Mouse (Mus musculus): ENCODE measurements around the gene Ppp2r5d. TPM values are rescaled to one million over a fixed set of nuclear protein-coding genes. Genes with fewer than 3 reads are reported as not detected.

The Ppp2r5d gene
- total RNA-seq (2022): 10 to 100 TPM; 78.6 to 86.9 (median 81.8) TPM

- DNase-seq (ENCODE audit: low spot score in 2 of 2): peak; percentile 96 to 98
Observed at GRCm38 (mm10) chr17:46704887-46705835, at the start of gene Ppp2r5d. TSS of gene Ppp2r5d (minus strand) at chr17:46705111.

- DNase-seq (ENCODE audit: low spot score in 2 of 2): peak; percentile 98
Observed at GRCm38 (mm10) chr17:46751794-46752556, 47.1 kb upstream of the Ppp2r5d start, which contains the start of gene Cnpy3. TSS of gene Cnpy3 (minus strand) at chr17:46752214.

- peak; percentile 55 to 56 for DNase-seq (ENCODE audit: low spot score in 2 of 2)
Observed at GRCm38 (mm10) chr17:46751056-46751793, 46.3 kb upstream of the Ppp2r5d start.

GRCm38 (mm10) chr17:46750580-46750979, 45.7 kb upstream of the Ppp2r5d start:
- no peak for DNase-seq (ENCODE audit: low spot score in 2 of 2)

- DNase-seq (ENCODE audit: low spot score in 2 of 2): no peak
Observed at GRCm38 (mm10) chr17:46749282-46749681, 44.4 kb upstream of the Ppp2r5d start.

DNA sequence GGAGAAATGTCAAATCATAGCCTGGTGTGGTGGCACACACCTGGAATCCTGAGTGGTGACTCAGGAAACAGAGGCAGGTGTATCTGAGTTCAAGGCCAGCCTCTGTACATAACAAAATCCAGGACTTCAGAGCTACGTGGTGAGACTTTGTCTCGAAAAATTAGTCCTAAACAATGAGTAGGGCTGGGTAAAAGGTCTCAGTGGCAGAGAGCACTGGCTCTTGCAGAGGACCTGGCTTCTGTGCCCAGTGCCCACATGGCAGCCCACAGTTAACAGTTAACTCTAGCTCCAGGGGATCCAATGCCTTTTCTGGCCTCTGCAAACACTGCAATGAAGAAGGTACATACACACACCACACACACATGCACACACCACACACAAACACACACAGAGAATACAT, 42.9 kb upstream of the Ppp2r5d start:
- DNase-seq (ENCODE audit: low spot score in 2 of 2): no peak

DNA sequence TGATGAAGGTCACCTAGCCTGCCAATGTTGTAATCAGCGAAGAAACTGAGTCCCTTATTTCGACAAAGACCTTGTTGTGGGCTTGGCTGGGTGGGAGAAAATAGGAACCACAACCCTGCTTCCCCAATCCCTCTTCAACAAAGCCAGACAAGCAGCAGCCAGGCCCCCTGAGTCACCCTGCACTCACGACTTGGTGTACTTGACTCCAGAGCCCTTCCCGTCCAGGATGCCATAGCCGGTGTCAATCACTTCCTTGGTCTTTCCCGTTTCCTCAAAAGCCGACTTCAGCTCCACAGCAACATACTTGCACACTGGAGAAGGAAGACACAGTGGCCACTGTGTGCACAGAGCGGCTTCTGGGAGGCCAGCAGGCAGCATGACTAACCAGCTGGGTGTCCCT, 42.3 kb upstream of the Ppp2r5d start:
- DNase-seq (ENCODE audit: low spot score in 2 of 2): no peak

GRCm38 (mm10) chr17:46745506-46745905, 40.6 kb upstream of the Ppp2r5d start:
- DNase-seq (ENCODE audit: low spot score in 2 of 2): no peak

DNA sequence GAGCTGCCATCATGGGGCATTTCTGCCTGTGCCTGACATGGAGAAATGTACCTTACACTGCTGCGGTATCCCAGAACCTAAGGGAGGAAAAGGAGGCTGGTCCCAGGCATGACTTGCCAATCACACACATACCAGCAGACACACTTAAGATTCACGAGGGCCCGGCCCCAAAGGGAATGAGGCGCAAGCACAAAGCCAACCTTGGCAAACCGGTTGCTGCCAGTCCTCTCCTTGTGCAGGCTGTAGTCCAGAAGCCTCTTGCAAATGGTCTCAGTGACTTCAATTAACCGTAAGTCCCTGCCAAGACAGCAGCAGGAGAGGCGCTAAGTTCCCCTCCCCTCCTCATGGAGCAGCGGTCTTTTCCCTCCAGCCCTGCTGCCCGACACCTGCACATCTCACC, 38.1 kb upstream of the Ppp2r5d start:
- no peak for DNase-seq (ENCODE audit: low spot score in 2 of 2)

DNA sequence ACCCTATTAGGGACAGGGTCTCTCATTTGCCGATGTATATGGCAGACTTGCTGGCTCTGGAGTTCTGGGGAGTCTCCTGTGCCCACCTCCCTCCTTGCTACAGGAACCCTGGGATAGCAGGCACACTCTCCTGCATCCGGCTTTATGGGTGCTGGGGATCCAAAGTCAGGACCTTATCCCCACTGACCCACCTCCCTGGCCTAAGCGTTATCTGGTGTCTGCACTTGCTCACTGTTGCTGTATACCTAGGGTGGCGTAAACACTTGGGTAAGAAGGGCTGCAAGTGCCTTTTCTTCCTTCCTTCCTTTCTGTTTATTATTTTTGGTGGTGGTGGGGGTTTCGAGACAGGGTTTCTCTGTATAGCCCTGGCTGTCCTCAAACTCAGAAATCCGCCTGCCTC, 36.4 kb upstream of the Ppp2r5d start:
- DNase-seq (ENCODE audit: low spot score in 2 of 2): no peak

- no peak for DNase-seq (ENCODE audit: low spot score in 2 of 2)
Observed at GRCm38 (mm10) chr17:46736160-46736559, 31.2 kb upstream of the Ppp2r5d start.

DNA sequence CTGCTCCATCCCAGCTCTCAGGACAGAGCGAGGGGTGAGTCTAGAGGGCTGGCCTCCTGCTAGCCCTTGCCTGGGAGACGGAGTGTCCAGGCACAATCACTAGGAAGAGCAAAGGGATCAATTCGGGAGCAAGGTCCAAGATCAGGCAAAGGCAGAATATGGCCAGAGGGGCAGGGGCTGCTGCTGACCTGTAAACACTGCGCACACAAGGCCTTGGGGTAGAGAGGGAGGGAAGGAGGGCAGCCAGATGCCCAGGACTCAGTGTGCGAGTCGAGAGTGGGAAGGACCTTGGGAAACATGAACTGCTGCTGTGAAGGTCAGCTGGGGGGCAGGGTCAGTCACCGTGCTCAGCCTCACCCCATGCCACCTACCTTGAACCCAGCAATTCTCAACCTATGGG, 30.4 kb upstream of the Ppp2r5d start:
- no peak for DNase-seq (ENCODE audit: low spot score in 2 of 2)

DNA sequence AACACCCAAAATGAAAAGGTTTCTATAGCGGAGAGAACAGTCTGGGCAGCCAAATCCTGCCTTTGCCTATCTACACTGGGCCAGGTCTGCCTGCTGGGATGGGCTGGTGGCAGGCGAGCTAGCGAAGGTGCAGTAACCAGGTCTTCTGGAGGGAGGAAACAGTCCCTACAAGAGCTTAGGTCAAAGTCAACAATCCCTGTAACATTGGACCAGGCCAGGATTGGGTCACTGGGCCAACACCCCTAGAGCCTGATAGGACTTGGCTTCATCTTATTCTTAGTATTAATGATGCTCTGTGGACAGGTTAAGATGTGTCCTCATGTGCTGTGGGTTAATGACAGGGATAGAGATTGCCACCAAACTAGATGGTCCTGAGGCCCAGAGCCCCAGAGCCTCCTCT, 29.1 kb upstream of the Ppp2r5d start:
- DNase-seq (ENCODE audit: low spot score in 2 of 2): no peak

DNA sequence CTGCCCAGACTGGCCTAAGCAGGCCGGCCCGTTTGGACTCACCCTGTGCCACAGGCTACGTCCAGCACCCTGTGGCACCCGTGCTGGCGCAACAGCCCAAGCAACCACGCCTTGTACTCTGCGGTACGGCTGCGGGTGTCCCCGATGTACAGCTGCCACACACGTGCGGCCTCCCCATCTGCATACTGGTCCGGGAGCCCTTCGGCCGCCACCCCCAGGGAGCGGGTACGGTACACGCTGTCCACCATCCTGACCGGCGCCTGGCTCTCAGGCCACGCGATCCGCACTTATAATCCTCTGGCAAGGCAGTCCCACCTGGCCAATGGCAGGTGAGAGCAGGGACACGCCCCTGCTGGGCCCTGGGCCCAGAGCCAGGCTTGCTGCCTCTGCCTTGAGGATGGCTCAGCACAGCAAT, 24.0 kb upstream of the Ppp2r5d start, which contains the start of gene Gnmt:
Gnmt (minus strand) TSS at position 265 of the 415 bp plus-strand sequence.
- DNase-seq (ENCODE audit: low spot score in 2 of 2): no peak

- DNase-seq (ENCODE audit: low spot score in 2 of 2): no peak
Observed at GRCm38 (mm10) chr17:46728496-46728895, 23.6 kb upstream of the Ppp2r5d start.

- DNase-seq (ENCODE audit: low spot score in 2 of 2): no peak
Observed at GRCm38 (mm10) chr17:46728021-46728420, 23.1 kb upstream of the Ppp2r5d start.

- no peak for DNase-seq (ENCODE audit: low spot score in 2 of 2)
Observed at GRCm38 (mm10) chr17:46727271-46727670, 22.4 kb upstream of the Ppp2r5d start.

GRCm38 (mm10) chr17:46725731-46726645, 21.1 kb upstream of the Ppp2r5d start:
- no peak for DNase-seq (ENCODE audit: low spot score in 2 of 2)

DNA sequence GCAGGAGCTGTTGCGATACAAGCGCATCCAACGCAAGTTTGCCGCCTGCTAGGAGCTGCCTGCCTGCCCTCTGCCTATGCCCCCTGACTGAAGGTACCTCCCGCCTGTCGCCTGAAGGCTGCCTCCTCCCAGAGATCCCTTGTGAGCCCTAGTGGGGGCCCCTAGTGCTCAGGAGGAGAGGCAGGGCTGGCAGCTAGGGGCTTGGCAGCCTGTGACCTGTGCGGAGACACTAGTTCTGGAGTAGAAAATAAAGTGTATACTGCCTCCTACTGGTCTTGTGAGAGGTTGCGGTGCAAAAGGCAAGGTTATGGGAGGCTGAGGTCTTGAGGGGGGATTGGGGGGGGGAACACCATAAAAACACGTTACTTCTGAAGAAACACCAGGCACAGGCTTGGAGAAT, 20.4 kb upstream of the Ppp2r5d start:
- no peak for DNase-seq (ENCODE audit: low spot score in 2 of 2)

- no peak for DNase-seq (ENCODE audit: low spot score in 2 of 2)
Observed at GRCm38 (mm10) chr17:46724477-46725084, 19.7 kb upstream of the Ppp2r5d start.

Data from layer of hippocampus, adult 8-10 months (tissue).